Mouse (Mus musculus) MN1 (cell line): ENCODE results near the gene Gse1.

ENCODE experiments used
- DNase-seq: peaks from one replicate; pipeline ENCODE4 v3.0.0-alpha.2; 2016; ENCODE audit warnings: low spot score

Gene Gse1

GRCm38 (mm10) chr8:120482015-120482689 lies 253.9 kb downstream of the Gse1 start:
- peak; percentile 29 for DNase-seq

GRCm38 (mm10) chr8:120484460-120484859 lies 256.2 kb downstream of the Gse1 start:
- peak; percentile 60 for DNase-seq

GRCm38 (mm10) chr8:120485116-120485515 lies 256.9 kb downstream of the Gse1 start:
- peak; percentile 79 for DNase-seq

- peak; percentile 87 for DNase-seq
Measured at GRCm38 (mm10) chr8:120485551-120486476, 257.6 kb downstream of the Gse1 start.

- DNase-seq = peak; percentile 97
Measured at GRCm38 (mm10) chr8:120486477-120487376, 258.5 kb downstream of the Gse1 start.

GRCm38 (mm10) chr8:120487377-120487728 lies 259.1 kb downstream of the Gse1 start:
- DNase-seq = no peak

GRCm38 (mm10) chr8:120487729-120488510 lies 259.7 kb downstream of the Gse1 start:
- peak; percentile 89 for DNase-seq

GRCm38 (mm10) chr8:120488636-120489131 lies 260.4 kb downstream of the Gse1 start:
- DNase-seq = peak; percentile 73

GRCm38 (mm10) chr8:120489142-120489754 lies 261.0 kb downstream of the Gse1 start:
- DNase-seq = peak; percentile 60

- DNase-seq = peak; percentile 26
Measured at GRCm38 (mm10) chr8:120489771-120490281, 261.6 kb downstream of the Gse1 start.

GRCm38 (mm10) chr8:120490354-120491141 lies 262.3 kb downstream of the Gse1 start:
- peak; percentile 27 for DNase-seq

- DNase-seq = peak; percentile 64
Measured at GRCm38 (mm10) chr8:120491166-120491793, 263.0 kb downstream of the Gse1 start.

GRCm38 (mm10) chr8:120492193-120492880 lies 264.1 kb downstream of the Gse1 start:
- peak; percentile 71 for DNase-seq

- DNase-seq = peak; percentile 70
Measured at GRCm38 (mm10) chr8:120492881-120493220, 264.6 kb downstream of the Gse1 start.

- no peak for DNase-seq
Measured at GRCm38 (mm10) chr8:120493508-120494464, 265.5 kb downstream of the Gse1 start.

GRCm38 (mm10) chr8:120494903-120495302 lies 266.6 kb downstream of the Gse1 start:
- peak; percentile 91 for DNase-seq

GRCm38 (mm10) chr8:120495461-120495860 lies 267.2 kb downstream of the Gse1 start:
- DNase-seq = no peak
